Mouse (Mus musculus): ENCODE measurements around the gene Tom1l1.

Tom1l1 gene

GRCm38 (mm10) chr11:90666916-90667315 is 21.2 kb downstream of the Tom1l1 start:
- no peak for DNase-seq

GRCm38 (mm10) chr11:90666144-90666757 is 21.9 kb downstream of the Tom1l1 start:
- DNase-seq: no peak

GRCm38 (mm10) chr11:90665161-90665560 is 23.0 kb downstream of the Tom1l1 start:
- DNase-seq: peak; percentile 8 to 52

DNA sequence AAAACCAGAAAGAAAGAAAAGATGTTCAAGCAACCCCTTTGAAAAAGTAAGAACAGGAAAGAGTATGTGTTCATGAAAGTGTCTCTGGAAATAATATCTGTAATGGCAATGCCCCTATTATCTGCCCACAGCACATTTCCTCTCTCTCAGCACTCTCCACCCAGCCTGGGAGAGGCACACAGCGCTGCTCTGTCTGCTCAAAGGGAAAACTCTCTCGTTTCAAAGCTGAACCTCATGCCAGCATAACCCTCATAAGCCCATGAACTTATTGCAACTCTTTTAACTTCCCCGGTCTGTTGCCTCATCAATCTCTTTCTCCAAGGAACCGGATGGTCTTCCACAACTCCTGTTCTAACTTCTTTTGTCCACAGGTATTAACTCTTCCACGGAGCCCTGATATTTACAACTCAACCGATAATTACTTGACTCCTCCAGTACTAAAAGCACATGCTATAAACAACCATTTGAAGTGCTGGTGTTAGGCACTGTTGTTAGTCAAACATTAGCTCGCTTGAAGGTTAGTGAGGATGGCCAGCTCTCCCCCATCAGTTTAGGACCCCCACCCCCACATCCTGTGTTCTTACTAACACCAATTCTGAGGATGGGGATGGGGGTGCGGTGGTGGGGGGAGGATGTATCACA is 23.7 kb downstream of the Tom1l1 start:
- no peak for DNase-seq

DNA sequence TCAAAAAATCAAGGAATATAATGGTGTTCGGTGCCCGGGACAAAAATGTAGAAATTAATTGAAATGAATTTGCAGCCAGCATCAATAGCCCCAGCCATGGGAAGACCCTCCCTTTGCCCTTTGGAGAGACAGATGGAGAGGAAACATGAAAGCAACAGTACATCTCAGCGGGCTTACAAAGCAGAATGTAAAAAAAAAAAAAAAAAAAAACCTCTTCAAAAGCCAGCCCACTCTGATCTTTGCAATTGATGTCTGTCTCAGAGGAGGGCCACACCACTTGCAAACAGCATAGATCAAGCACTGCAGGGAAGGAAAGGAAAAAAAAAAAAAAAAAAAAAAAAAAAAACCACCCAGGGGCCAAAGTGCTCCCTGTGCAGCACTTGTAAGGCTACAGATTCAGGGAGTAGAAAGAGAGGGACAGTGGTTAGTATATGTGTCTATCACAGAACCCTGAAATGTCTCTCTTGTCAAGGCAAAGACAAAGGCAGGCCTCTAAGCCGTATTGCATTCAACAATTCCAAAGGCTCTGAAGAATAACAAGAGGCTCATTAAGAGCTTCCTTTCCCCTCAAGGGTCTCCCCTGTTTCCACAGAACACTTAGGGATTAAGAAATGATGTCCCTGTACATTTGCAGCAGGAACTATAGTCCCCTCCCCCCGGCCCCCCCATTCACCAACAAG is 24.4 kb downstream of the Tom1l1 start:
- DNase-seq: no peak

- no peak for DNase-seq
Measured at GRCm38 (mm10) chr11:90663052-90663451, 25.1 kb downstream of the Tom1l1 start.

GRCm38 (mm10) chr11:90660662-90661061 is 27.5 kb downstream of the Tom1l1 start:
- no peak for DNase-seq

DNA sequence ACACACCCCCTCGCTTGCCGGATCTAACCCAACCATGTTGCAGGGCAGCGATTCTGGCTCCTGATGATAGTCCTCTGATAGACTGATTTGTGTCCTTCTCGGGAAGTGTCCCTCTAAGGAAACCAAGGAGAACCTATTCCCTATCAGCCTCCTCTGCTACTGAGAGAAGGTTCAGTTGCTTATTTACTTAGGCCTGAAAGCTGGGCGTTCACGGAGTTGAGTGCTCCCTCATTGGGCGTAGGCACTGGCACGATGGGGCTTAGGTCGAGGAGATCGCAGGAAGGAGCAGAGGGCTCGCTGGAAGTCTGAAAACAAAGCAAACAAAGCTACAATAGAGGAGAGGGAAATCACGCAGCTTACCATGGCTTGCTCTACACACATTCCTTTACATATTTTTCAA is 30.6 kb downstream of the Tom1l1 start:
- DNase-seq: no peak

- DNase-seq: no peak
Measured at GRCm38 (mm10) chr11:90652603-90653002, 35.6 kb downstream of the Tom1l1 start.

DNA sequence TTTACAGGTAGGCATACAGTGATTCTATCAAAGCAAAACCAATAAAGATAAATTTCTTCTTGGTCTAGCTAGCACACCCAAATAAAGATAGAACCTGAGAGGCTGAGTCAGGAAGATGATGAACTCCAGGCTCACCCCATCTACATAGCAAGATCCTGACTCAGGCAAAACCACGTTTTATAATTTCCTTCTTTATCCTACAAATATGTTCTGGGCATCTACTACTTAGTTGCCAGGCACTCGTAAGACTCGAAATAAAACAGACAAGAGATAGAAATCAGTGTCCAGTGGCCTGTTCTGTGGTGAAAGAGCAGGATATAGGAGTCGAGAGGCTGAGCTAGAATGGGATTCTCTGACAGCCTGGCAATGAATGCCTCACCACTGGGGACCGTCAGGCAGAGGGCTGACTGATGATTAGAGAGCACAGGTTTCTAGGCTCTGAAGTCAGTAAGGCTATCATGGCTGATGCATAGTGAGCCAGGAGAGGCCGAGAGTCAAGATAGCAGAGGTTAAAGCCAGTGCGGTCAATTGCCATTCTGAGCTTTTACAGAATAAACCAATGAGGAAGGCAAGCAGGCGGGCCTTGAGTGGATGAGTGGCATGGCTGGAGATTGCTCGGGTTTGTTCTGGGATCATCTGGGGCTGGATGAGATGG is 37.8 kb downstream of the Tom1l1 start:
- DNase-seq: no peak

GRCm38 (mm10) chr11:90649777-90650176 is 38.4 kb downstream of the Tom1l1 start:
- DNase-seq: peak; percentile 48 to 49

- peak; percentile 53 to 83 for DNase-seq
Measured at GRCm38 (mm10) chr11:90638312-90638830, 49.8 kb downstream of the Tom1l1 start.

GRCm38 (mm10) chr11:90637440-90638311 is 50.5 kb downstream of the Tom1l1 start, which contains the start of the genes Stxbp4 and Cox11:
Stxbp4 (minus strand) TSS chr11:90638084.
Cox11 (plus strand) TSS chr11:90638173.
- peak; percentile 94 to 98 for DNase-seq

GRCm38 (mm10) chr11:90634661-90635060 is 53.5 kb downstream of the Tom1l1 start:
- no peak for DNase-seq

GRCm38 (mm10) chr11:90632480-90632879 is 55.7 kb downstream of the Tom1l1 start:
- peak in 1 of 2 experiments; percentile 50 for DNase-seq

GRCm38 (mm10) chr11:90627751-90628150 is 60.4 kb downstream of the Tom1l1 start:
- DNase-seq: no peak

DNA sequence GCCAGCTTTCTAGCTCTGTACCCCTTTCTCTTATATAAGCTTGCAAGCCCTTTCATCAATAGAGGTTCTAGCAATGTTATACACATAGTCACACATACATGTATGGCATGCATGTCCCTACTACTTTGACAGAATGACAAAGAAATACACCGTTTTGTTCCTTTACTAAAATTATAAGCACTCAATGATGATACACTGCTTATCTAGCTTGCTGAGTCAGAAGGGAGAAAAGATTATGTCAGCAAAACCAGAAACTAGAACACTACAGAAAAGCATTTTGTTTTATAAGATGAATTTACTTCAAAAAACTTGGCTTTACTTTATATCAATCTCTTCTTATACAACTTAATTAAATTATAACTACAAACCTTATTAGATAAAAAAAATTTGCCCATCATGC is 63.0 kb downstream of the Tom1l1 start:
- no peak for DNase-seq

GRCm38 (mm10) chr11:90623477-90623876 is 64.7 kb downstream of the Tom1l1 start:
- DNase-seq: peak in 1 of 2 experiments; percentile 67

GRCm38 (mm10) chr11:90622500-90622899 is 65.7 kb downstream of the Tom1l1 start:
- no peak for DNase-seq

GRCm38 (mm10) chr11:90622044-90622443 is 66.1 kb downstream of the Tom1l1 start:
- DNase-seq: no peak

DNA sequence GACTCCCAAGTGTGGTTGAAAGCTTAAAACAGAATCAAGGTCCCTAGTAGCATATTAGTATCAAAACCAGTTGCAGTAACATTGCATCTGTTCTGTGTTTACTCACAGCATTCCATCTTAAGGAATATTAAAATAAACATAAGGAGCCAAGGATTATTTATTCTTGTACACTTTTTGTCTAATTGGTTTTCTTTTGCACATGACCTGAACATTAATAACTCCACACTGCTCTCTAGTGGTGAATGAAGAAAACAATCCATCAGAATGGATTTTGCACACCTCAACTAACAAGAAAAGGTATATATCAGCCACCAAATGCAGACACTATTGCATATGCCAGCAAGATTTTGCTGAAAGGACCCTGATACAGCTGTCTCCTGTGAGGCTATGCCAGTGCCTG is 71.7 kb downstream of the Tom1l1 start:
- DNase-seq: no peak

- DNase-seq: no peak
Measured at GRCm38 (mm10) chr11:90614743-90615142, 73.4 kb downstream of the Tom1l1 start.

Measured in kidney, postnatal 25 days (tissue).